Mouse (Mus musculus): ENCODE data around the gene Eddm3b.

GRCm38 (mm10) chr14:51113916-51114560, at the start of gene Eddm3b:
- TF ChIP-seq CTCF (IDR thresholded peaks at IDR 0.05; ENCODE audit: low read depth) (no peak), EP300 (IDR thresholded peaks at IDR 0.05; ENCODE audit: low read depth) (no peak)

Measured in liver, postnatal 0 days (tissue).